Mouse (Mus musculus) limb, embryonic 13.5 days (tissue): Measurements from ENCODE around the gene Retreg3. TPM values are rescaled to one million over a fixed set of nuclear protein-coding genes. Genes with fewer than 3 reads are reported as not detected.
"Not testable (repeated sequence)": the region's sequence is repeated elsewhere in the genome, so short reads cannot be mapped to it uniquely, and the experiment has no call there.

ENCODE experiments used
- ATAC-seq: fragments of 200-750 bp; cut with Nextera tagmentation; 2 replicates; pipeline ENCODE4 v1.8.0; 2017; ENCODE audit warnings: low read depth, moderate number of reproducible peaks, moderate TSS enrichment; ENCODE audit not compliant: low FRiP score
- H3K27ac ChIP-seq: fragments of 300-500 bp; sonication (generic); 2 replicates; pipeline ENCODE4 v1.5.1; 2015; ENCODE audit warnings: inconsistent platforms, mild to moderate bottlenecking, moderate library complexity
- H3K27me3 ChIP-seq: fragments of 300-500 bp; sonication (generic); 2 replicates; pipeline ENCODE4 v1.6.1; 2015; ENCODE audit warnings: mild to moderate bottlenecking, inconsistent platforms
- H3K36me3 ChIP-seq: fragments of 300-500 bp; sonication (generic); 2 replicates; pipeline ENCODE4 v1.6.1; 2015; ENCODE audit warnings: inconsistent platforms, mild to moderate bottlenecking, moderate library complexity
- H3K4me1 ChIP-seq: fragments of 300-500 bp; sonication (generic); 2 replicates; pipeline ENCODE4 v1.6.1; 2015; ENCODE audit warnings: inconsistent platforms
- H3K4me2 ChIP-seq: fragments of 300-500 bp; sonication (generic); replicated peaks from 2 replicates; pipeline ENCODE4 v1.6.1; 2015; ENCODE audit warnings: inconsistent platforms, mild to moderate bottlenecking, moderate library complexity
- H3K4me3 ChIP-seq: fragments of 300-500 bp; sonication (generic); 2 replicates; pipeline ENCODE4 v1.5.1; 2015; ENCODE audit warnings: moderate library complexity, mild to moderate bottlenecking, inconsistent platforms
- H3K9ac ChIP-seq: fragments of 300-500 bp; sonication (generic); 2 replicates; pipeline ENCODE4 v1.6.1; 2015; ENCODE audit warnings: mild to moderate bottlenecking, inconsistent platforms
- H3K9me3 ChIP-seq: fragments of 300-500 bp; sonication (generic); 2 replicates; pipeline ENCODE4 v1.6.1; 2016; ENCODE audit warnings: inconsistent platforms
- WGBS: fragments of 180-500 bp; shearing (Covaris S2); methylation state at CpG from one replicate; pipeline ENCODE4 v1.1.7; 2015; 5-methylcytosine and 5-hydroxymethylcytosine counted together
- polyA plus RNA-seq: library from polyadenylated mRNA; unstranded; fragments of >200 nt; fragmentation: Nextera tagmentation; extraction: Ambion mirVana; gene quantifications from 2 replicates; pipeline ENCODE4 v1.2.1, GENCODE M21; 2015

Retreg3 gene
- polyA plus RNA-seq, 1 experiment from 2014 or later: 18.7 TPM

DNA sequence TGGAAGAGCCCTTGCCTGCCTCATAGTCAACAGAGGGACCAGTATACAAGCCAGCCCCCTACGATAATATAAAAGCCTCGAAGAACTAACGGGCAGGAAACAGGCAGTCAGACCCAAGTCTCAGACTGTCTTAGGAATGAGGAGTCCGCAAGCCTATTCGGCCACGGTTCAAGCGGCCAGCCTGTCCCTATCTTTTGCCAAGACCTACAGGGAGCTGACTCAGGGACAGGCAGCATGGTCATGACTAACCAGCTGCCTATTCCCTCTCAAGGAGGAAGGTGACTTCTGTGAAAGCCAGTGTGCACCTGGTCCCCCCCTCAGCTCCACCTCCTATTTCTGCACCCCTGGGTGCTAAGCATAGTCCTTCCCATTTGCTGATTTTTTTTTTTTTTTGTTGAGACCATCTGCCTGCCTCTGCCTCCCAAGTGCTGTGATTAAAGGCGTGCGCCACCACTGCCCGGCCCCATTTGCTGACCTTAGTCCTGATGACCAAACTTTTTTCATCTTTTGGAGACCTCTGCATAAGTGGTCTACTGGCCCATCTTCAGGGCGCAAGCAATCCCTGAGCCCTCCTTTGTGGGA, 9.4 kb upstream of the Retreg3 start:
- 81% methylated on average over 11 of the region's 11 CpGs for WGBS
- Histone ChIP-seq H3K9ac (no peak overlapping the region), H3K4me2 (no peak overlapping the region), H3K4me1 (no peaks in the 10 kb centered on the region), H3K4me3 (no peak overlapping the region), H3K9me3 (peaks cover 8% of the 10 kb centered on the region; the same call in 1 of the 2 replicates), H3K36me3 (peaks cover 31% of the 10 kb centered on the region), H3K27me3 (no peaks in the 10 kb centered on the region), H3K27ac (no peak overlapping the region)
- ATAC-seq: no peak

- H3K36me3 ChIP-seq: peaks cover 50% of the 10 kb centered on the region
- no peak overlapping the region for H3K27ac ChIP-seq
- H3K27me3 ChIP-seq: no peaks in the 10 kb centered on the region
- no peak overlapping the region for H3K9ac ChIP-seq
- ATAC-seq: no peak
- 93% methylated on average over 1 of the region's 1 CpGs for WGBS
- H3K4me1 ChIP-seq: no peaks in the 10 kb centered on the region
- peaks cover 8% of the 10 kb centered on the region; the same call in 1 of the 2 replicates for H3K9me3 ChIP-seq
- no peak overlapping the region for H3K4me3 ChIP-seq
- no peak overlapping the region for H3K4me2 ChIP-seq
Observed at GRCm38 (mm10) chr11:101127075-101127474, 7.4 kb upstream of the Retreg3 start.

GRCm38 (mm10) chr11:101125008-101125407, 5.3 kb upstream of the Retreg3 start:
- Histone ChIP-seq H3K4me1 (peaks cover 12% of the 10 kb centered on the region), H3K36me3 (peaks cover 50% of the 10 kb centered on the region)
- H3K4me3 ChIP-seq, H3K27ac ChIP-seq, H3K9ac ChIP-seq, H3K4me2 ChIP-seq, ATAC-seq, H3K27me3 ChIP-seq, H3K9me3 ChIP-seq: not testable (repeated sequence)
- WGBS: 97% methylated on average over 9 of the region's 9 CpGs

DNA sequence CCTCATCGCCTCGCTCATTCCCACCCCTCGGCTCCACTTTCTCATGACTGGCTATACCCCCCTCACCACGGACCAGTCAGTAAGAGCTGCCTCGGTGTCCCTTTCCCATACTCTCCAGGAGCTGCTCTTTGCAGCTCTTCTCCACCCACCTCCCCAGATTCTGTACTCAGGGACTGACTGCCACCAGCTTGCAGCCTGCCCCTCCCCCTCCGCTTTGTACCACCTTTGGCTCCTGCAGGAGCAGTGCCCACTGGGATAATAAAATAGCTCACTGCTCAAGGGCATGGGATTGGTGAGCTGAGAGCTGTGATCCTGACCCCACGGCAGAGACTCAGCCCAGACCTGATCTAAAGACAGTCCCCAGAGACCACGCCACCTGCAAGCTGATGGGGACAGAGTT, 4.8 kb upstream of the Retreg3 start:
- H3K4me1 ChIP-seq: peaks cover 12% of the 10 kb centered on the region
- H3K4me3 ChIP-seq, H3K27me3 ChIP-seq, H3K27ac ChIP-seq, H3K4me2 ChIP-seq, H3K9ac ChIP-seq, ATAC-seq, H3K9me3 ChIP-seq: not testable (repeated sequence)
- WGBS: 92% methylated on average over 8 of the region's 8 CpGs
- H3K36me3 ChIP-seq: peaks cover 50% of the 10 kb centered on the region

DNA sequence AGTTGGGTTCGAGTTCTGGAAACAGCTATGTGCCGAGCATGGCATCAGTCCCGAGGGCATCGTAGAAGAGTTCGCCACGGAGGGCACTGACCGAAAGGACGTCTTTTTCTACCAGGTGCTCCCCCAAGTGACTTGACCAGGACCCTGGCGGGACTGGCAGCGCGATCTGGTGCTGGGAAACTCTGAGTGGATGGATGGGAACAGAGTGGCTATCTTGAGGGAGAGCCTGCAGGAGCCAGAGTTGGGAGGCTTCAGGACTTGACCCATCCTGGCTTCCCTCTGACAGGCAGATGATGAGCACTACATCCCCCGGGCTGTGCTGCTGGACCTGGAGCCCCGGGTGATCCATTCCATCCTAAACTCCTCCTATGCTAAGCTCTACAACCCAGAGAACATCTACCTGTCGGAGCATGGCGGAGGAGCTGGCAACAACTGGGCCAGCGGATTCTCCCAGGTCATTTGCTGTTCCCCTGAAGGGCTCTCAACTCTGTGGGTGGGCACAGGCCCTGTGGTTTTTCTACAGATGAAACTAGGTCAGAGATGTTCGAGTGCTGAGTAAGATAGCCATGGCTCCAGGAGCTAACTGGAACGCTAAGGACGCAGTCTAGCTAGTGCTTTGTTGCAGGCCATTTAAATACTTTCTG, 974 bp upstream of the Retreg3 start:
- no peak for ATAC-seq
- Histone ChIP-seq H3K4me2 (peak overlapping the region; percentile 97), H3K27me3 (no peaks in the 10 kb centered on the region), H3K36me3 (peaks cover 41% of the 10 kb centered on the region), H3K9me3 (no peaks in the 10 kb centered on the region), H3K9ac (peak overlapping the region; percentile 89), H3K4me3 (peak overlapping the region; percentile 63), H3K27ac (peak overlapping the region; percentile 88), H3K4me1 (peaks cover 35% of the 10 kb centered on the region)
- WGBS: 22% methylated on average over 19 of the region's 19 CpGs

GRCm38 (mm10) chr11:101119131-101119760, 447 bp downstream of the Retreg3 start:
- Histone ChIP-seq H3K4me3 (peak overlapping the region; percentile 63), H3K27ac (peak overlapping the region; percentile 67; the same call in 1 of the 2 replicates), H3K27me3 (no peaks in the 10 kb centered on the region), H3K4me1 (peaks cover 35% of the 10 kb centered on the region), H3K4me2 (peak overlapping the region; percentile 95), H3K36me3 (peaks cover 31% of the 10 kb centered on the region), H3K9ac (peak overlapping the region; percentile 81), H3K9me3 (no peaks in the 10 kb centered on the region)
- WGBS: under 1% methylated on average over 38 of the region's 39 CpGs
- ATAC-seq: peak; percentile 75

GRCm38 (mm10) chr11:101118105-101118504, 1.6 kb downstream of the Retreg3 start:
- WGBS: 43% methylated on average over 4 of the region's 4 CpGs
- H3K4me1 ChIP-seq: peaks cover 35% of the 10 kb centered on the region
- H3K4me2 ChIP-seq: peak overlapping the region; percentile 95
- H3K9me3 ChIP-seq: no peaks in the 10 kb centered on the region
- H3K9ac ChIP-seq: peak overlapping the region; percentile 81
- H3K27ac ChIP-seq: no peak overlapping the region
- no peaks in the 10 kb centered on the region for H3K27me3 ChIP-seq
- no peak for ATAC-seq
- peaks cover 24% of the 10 kb centered on the region for H3K36me3 ChIP-seq
- peak overlapping the region; percentile 63 for H3K4me3 ChIP-seq

DNA sequence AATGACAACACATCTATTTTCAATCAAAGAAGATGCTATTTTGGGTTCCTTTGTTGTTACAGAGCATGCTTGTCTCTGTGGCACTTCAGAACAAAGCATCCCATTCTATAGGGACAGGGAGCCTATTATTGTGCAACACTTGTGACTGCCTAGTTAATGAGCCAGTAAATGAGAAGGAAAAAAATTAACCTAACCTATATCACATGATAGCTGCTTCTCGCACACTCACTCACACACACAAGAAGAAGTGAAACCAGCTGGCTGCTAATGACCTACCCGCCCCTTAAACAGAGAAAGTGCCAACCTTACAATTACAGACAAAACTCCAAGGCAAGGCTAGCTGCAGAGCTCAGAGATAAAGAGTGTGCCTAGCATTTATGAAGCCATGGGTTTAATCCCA, 4.1 kb downstream of the Retreg3 start:
- peaks cover 18% of the 10 kb centered on the region for H3K36me3 ChIP-seq
- no peak overlapping the region for H3K27ac ChIP-seq
- WGBS: 76% methylated on average over 2 of the region's 2 CpGs
- H3K4me3 ChIP-seq: no peak overlapping the region
- no peak for ATAC-seq
- H3K4me2 ChIP-seq: no peak overlapping the region
- H3K4me1 ChIP-seq: peaks cover 25% of the 10 kb centered on the region
- no peaks in the 10 kb centered on the region for H3K27me3 ChIP-seq
- H3K9ac ChIP-seq: no peak overlapping the region
- H3K9me3 ChIP-seq: no peaks in the 10 kb centered on the region

DNA sequence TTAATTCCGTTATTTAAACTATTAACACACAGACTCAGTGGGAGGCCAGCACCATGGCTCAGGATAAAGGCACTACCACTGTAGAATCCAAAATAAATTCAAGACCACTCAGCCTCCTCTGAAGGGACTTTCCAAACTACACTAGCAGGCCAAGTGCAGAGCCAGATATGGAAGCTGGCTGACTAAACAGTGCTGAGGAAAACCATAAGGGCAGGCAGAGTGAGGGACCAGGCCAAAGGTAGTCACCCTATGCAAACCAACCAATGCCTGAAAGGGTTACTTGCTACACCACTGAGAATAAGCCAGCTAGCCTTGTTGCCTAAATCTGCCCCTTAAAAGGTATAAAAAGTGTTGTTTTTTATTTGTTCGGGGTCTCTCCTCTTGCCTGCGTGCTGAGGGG, 7.5 kb downstream of the Retreg3 start:
- H3K27ac ChIP-seq: no peak overlapping the region
- 0 out of 2 replicates have a peak, but pooled peaks cover 7% of the 10 kb centered on the region for H3K4me1 ChIP-seq
- H3K27me3 ChIP-seq: no peaks in the 10 kb centered on the region
- 78% methylated on average over 3 of the region's 3 CpGs for WGBS
- H3K4me3 ChIP-seq: no peak overlapping the region
- no peak overlapping the region for H3K4me2 ChIP-seq
- peaks cover 23% of the 10 kb centered on the region for H3K36me3 ChIP-seq
- no peak overlapping the region for H3K9ac ChIP-seq
- ATAC-seq: no peak
- no peaks in the 10 kb centered on the region for H3K9me3 ChIP-seq

DNA sequence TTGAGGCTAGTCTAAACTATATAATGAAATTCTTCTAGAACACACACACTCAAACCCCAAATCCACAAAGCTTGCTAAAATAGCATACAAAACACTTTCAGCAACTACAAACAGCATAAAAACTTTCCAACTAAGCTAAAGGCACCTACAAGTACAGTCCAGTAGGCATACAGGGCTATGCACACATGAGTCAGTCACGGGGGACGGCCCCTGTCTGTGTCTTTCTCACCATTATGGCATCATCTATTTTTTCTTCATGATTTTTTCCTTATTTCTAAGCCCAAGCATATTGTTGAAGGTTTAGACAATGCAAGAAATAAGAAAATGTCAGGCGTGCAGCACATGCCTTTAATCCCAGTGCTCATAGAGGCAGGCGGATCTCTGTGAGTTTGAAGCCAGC, 8.5 kb downstream of the Retreg3 start:
- peaks cover 16% of the 10 kb centered on the region for H3K36me3 ChIP-seq
- no peaks in the 10 kb centered on the region for H3K9me3 ChIP-seq
- WGBS: 84% methylated on average over 4 of the region's 4 CpGs
- no peaks in the 10 kb centered on the region for H3K27me3 ChIP-seq
- no peak overlapping the region for H3K9ac ChIP-seq
- no peak overlapping the region for H3K4me2 ChIP-seq
- no peak overlapping the region for H3K4me3 ChIP-seq
- no peak for ATAC-seq
- 0 out of 2 replicates have a peak, but pooled peaks cover 3% of the 10 kb centered on the region for H3K4me1 ChIP-seq
- no peak overlapping the region for H3K27ac ChIP-seq

- no peak overlapping the region for H3K9ac ChIP-seq
- H3K27me3 ChIP-seq: no peaks in the 10 kb centered on the region
- no peak for ATAC-seq
- peaks cover 15% of the 10 kb centered on the region for H3K36me3 ChIP-seq
- H3K27ac ChIP-seq: no peak overlapping the region
- 55% methylated on average over 5 of the region's 5 CpGs for WGBS
- H3K4me3 ChIP-seq: no peak overlapping the region
- no peaks in the 10 kb centered on the region for H3K9me3 ChIP-seq
- no peaks in the 10 kb centered on the region for H3K4me1 ChIP-seq
- H3K4me2 ChIP-seq: no peak overlapping the region
Observed at GRCm38 (mm10) chr11:101110708-101111107, 9.0 kb downstream of the Retreg3 start.

DNA sequence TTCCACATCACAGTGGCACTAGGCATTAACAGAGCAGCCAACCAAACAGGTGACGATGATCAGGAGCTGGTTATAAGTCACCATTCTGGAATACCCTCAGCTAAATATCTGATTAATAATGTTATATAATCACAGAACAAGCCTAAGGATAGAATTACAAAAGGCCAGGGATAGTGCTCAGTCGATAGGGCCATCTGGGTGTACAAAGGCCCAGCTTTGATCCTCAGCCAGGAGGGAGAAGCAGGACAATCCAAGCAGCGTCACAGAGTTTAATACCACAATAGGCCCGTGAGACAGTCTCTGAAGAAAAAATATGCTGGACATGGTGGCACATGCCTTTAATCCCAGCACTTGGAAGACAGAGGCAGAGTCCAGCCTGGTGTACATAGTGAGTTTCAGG, 10.3 kb downstream of the Retreg3 start:
- Histone ChIP-seq H3K4me1 (no peaks in the 10 kb centered on the region), H3K36me3 (peaks cover 24% of the 10 kb centered on the region), H3K9ac (no peak overlapping the region), H3K4me2 (no peak overlapping the region), H3K4me3 (no peak overlapping the region), H3K9me3 (no peaks in the 10 kb centered on the region), H3K27me3 (no peaks in the 10 kb centered on the region), H3K27ac (no peak overlapping the region)
- ATAC-seq: no peak
- WGBS: 83% methylated on average over 4 of the region's 4 CpGs
